Mouse (Mus musculus): ENCODE measurements at regions not wholly inside any gene's neighbourhood (a gene's known extent, or its start where the extent isn't known, plus 50 kb on each side); places are given as distances from the start of the nearest gene placed in this dataset.

GRCm38 (mm10) chr5:149815879-149816278 is 137.8 kb downstream of the B3glct start:
- H3K27me3 ChIP-seq (ENCODE audit: insufficient read depth, low read length): no peaks in the 10 kb centered on the region
- no peaks in the 10 kb centered on the region for H3K36me3 ChIP-seq (replicated peaks)
- no peaks in the 10 kb centered on the region for H3K4me1 ChIP-seq (ENCODE audit: insufficient read depth, low read depth, low read length)
- ATAC-seq (ENCODE audit: extremely low read depth, insufficient number of reproducible peaks, low FRiP score, poor library complexity, severe bottlenecking): no peak
- H3K9me3 ChIP-seq (replicated peaks): peaks cover 73% of the 10 kb centered on the region
- H3K4me3 ChIP-seq (ENCODE audit: low read depth, low read length): no peak overlapping the region
- DNase-seq (ENCODE audit: low spot score): no peak
- no peak for TF ChIP-seq GATA2 (IDR thresholded peaks at IDR 0.05; ENCODE audit: borderline replicate concordance, low read depth, low read length)
- TF ChIP-seq TAL1 (conservative IDR thresholded peaks at IDR 0.05; ENCODE audit: low read depth, low read length): no peak
- TF ChIP-seq CTCF (IDR thresholded peaks at IDR 0.05; ENCODE audit: low read depth, low read length): no peak
- no peak for TF ChIP-seq GATA1 (IDR thresholded peaks at IDR 0.05; ENCODE audit: borderline replicate concordance, low read length)
- no peak for TF ChIP-seq POLR2AphosphoS5 (IDR thresholded peaks at IDR 0.05; ENCODE audit: insufficient replicate concordance, low read depth, low read length)

- H3K4me1 ChIP-seq (ENCODE audit: insufficient read depth, low read depth, low read length): no peaks in the 10 kb centered on the region
- no peak overlapping the region for H3K4me3 ChIP-seq (ENCODE audit: low read depth, low read length)
- H3K9me3 ChIP-seq (replicated peaks): peaks cover 73% of the 10 kb centered on the region
- DNase-seq (ENCODE audit: low spot score) (no peak), ATAC-seq (ENCODE audit: extremely low read depth, insufficient number of reproducible peaks, low FRiP score, poor library complexity, severe bottlenecking) (no peak)
- no peak for TF ChIP-seq GATA1 (IDR thresholded peaks at IDR 0.05; ENCODE audit: borderline replicate concordance, low read length)
- no peak for TF ChIP-seq TAL1 (conservative IDR thresholded peaks at IDR 0.05; ENCODE audit: low read depth, low read length)
- no peaks in the 10 kb centered on the region for H3K27me3 ChIP-seq (ENCODE audit: insufficient read depth, low read length)
- H3K36me3 ChIP-seq (replicated peaks): no peaks in the 10 kb centered on the region
Measured at GRCm38 (mm10) chr5:149818812-149819211, 140.8 kb downstream of the B3glct start.

GRCm38 (mm10) chr5:149823821-149824220 is 145.8 kb downstream of the B3glct start:
- H3K36me3 ChIP-seq (replicated peaks): no peaks in the 10 kb centered on the region
- H3K4me1 ChIP-seq (ENCODE audit: insufficient read depth, low read depth, low read length): no peaks in the 10 kb centered on the region
- TF ChIP-seq CTCF (IDR thresholded peaks at IDR 0.05; ENCODE audit: low read depth, low read length) (no peak), TAL1 (conservative IDR thresholded peaks at IDR 0.05; ENCODE audit: low read depth, low read length) (no peak), GATA1 (IDR thresholded peaks at IDR 0.05; ENCODE audit: borderline replicate concordance, low read length) (no peak), GATA2 (IDR thresholded peaks at IDR 0.05; ENCODE audit: borderline replicate concordance, low read depth, low read length) (no peak), POLR2AphosphoS5 (IDR thresholded peaks at IDR 0.05; ENCODE audit: insufficient replicate concordance, low read depth, low read length) (no peak)
- no peaks in the 10 kb centered on the region for H3K27me3 ChIP-seq (ENCODE audit: insufficient read depth, low read length)
- H3K9me3 ChIP-seq (replicated peaks): peaks cover 58% of the 10 kb centered on the region
- DNase-seq (ENCODE audit: low spot score) (no peak), ATAC-seq (ENCODE audit: extremely low read depth, insufficient number of reproducible peaks, low FRiP score, poor library complexity, severe bottlenecking) (no peak)
- no peak overlapping the region for H3K4me3 ChIP-seq (ENCODE audit: low read depth, low read length)

GRCm38 (mm10) chr5:149827599-149827998 is 149.6 kb downstream of the B3glct start:
- H3K9me3 ChIP-seq (replicated peaks): peaks cover 49% of the 10 kb centered on the region
- no peaks in the 10 kb centered on the region for H3K36me3 ChIP-seq (replicated peaks)
- no peaks in the 10 kb centered on the region for H3K27me3 ChIP-seq (ENCODE audit: insufficient read depth, low read length)
- TF ChIP-seq POLR2AphosphoS5 (IDR thresholded peaks at IDR 0.05; ENCODE audit: insufficient replicate concordance, low read depth, low read length) (no peak), GATA2 (IDR thresholded peaks at IDR 0.05; ENCODE audit: borderline replicate concordance, low read depth, low read length) (no peak), CTCF (IDR thresholded peaks at IDR 0.05; ENCODE audit: low read depth, low read length) (no peak), TAL1 (conservative IDR thresholded peaks at IDR 0.05; ENCODE audit: low read depth, low read length) (no peak)
- DNase-seq (ENCODE audit: low spot score) (no peak), ATAC-seq (ENCODE audit: extremely low read depth, insufficient number of reproducible peaks, low FRiP score, poor library complexity, severe bottlenecking) (no peak)
- H3K4me3 ChIP-seq (ENCODE audit: low read depth, low read length): no peak overlapping the region
- no peaks in the 10 kb centered on the region for H3K4me1 ChIP-seq (ENCODE audit: insufficient read depth, low read depth, low read length)

GRCm38 (mm10) chr5:149831122-149831861 is 153.3 kb downstream of the B3glct start:
- ATAC-seq (ENCODE audit: extremely low read depth, insufficient number of reproducible peaks, low FRiP score, poor library complexity, severe bottlenecking) (no peak), DNase-seq (ENCODE audit: low spot score) (no peak)
- no peaks in the 10 kb centered on the region for H3K4me1 ChIP-seq (ENCODE audit: insufficient read depth, low read depth, low read length)
- H3K36me3 ChIP-seq (replicated peaks): no peaks in the 10 kb centered on the region
- H3K27me3 ChIP-seq (ENCODE audit: insufficient read depth, low read length): no peaks in the 10 kb centered on the region
- no peak for TF ChIP-seq POLR2AphosphoS5 (IDR thresholded peaks at IDR 0.05; ENCODE audit: insufficient replicate concordance, low read depth, low read length)
- TF ChIP-seq TAL1 (conservative IDR thresholded peaks at IDR 0.05; ENCODE audit: low read depth, low read length): no peak
- TF ChIP-seq GATA1 (IDR thresholded peaks at IDR 0.05; ENCODE audit: borderline replicate concordance, low read length): no peak
- TF ChIP-seq GATA2 (IDR thresholded peaks at IDR 0.05; ENCODE audit: borderline replicate concordance, low read depth, low read length): no peak
- no peak for TF ChIP-seq CTCF (IDR thresholded peaks at IDR 0.05; ENCODE audit: low read depth, low read length)
- H3K9me3 ChIP-seq (replicated peaks): peaks cover 51% of the 10 kb centered on the region
- H3K4me3 ChIP-seq (ENCODE audit: low read depth, low read length): no peak overlapping the region

GRCm38 (mm10) chr5:149837379-149837778 is 159.3 kb downstream of the B3glct start:
- no peak for DNase-seq (ENCODE audit: low spot score)
- Histone ChIP-seq H3K36me3 (replicated peaks) (no peaks in the 10 kb centered on the region), H3K4me1 (ENCODE audit: insufficient read depth, low read depth, low read length) (no peaks in the 10 kb centered on the region), H3K4me3 (ENCODE audit: low read depth, low read length) (no peak overlapping the region), H3K27me3 (ENCODE audit: insufficient read depth, low read length) (no peaks in the 10 kb centered on the region), H3K9me3 (replicated peaks) (peaks cover 72% of the 10 kb centered on the region)
- TF ChIP-seq TAL1 (conservative IDR thresholded peaks at IDR 0.05; ENCODE audit: low read depth, low read length): no peak
- no peak for TF ChIP-seq CTCF (IDR thresholded peaks at IDR 0.05; ENCODE audit: low read depth, low read length)
- ATAC-seq (ENCODE audit: extremely low read depth, insufficient number of reproducible peaks, low FRiP score, poor library complexity, severe bottlenecking): no peak

GRCm38 (mm10) chr5:149842491-149842890 is 164.5 kb downstream of the B3glct start:
- Histone ChIP-seq H3K27me3 (ENCODE audit: insufficient read depth, low read length) (no peaks in the 10 kb centered on the region), H3K9me3 (replicated peaks) (peaks cover 74% of the 10 kb centered on the region), H3K36me3 (replicated peaks) (no peaks in the 10 kb centered on the region), H3K4me1 (ENCODE audit: insufficient read depth, low read depth, low read length) (no peaks in the 10 kb centered on the region), H3K4me3 (ENCODE audit: low read depth, low read length) (no peak overlapping the region)
- DNase-seq (ENCODE audit: low spot score): no peak
- no peak for ATAC-seq (ENCODE audit: extremely low read depth, insufficient number of reproducible peaks, low FRiP score, poor library complexity, severe bottlenecking)
- TF ChIP-seq POLR2AphosphoS5 (IDR thresholded peaks at IDR 0.05; ENCODE audit: insufficient replicate concordance, low read depth, low read length) (no peak), GATA1 (IDR thresholded peaks at IDR 0.05; ENCODE audit: borderline replicate concordance, low read length) (no peak), CTCF (IDR thresholded peaks at IDR 0.05; ENCODE audit: low read depth, low read length) (no peak), GATA2 (IDR thresholded peaks at IDR 0.05; ENCODE audit: borderline replicate concordance, low read depth, low read length) (no peak), TAL1 (conservative IDR thresholded peaks at IDR 0.05; ENCODE audit: low read depth, low read length) (no peak)

All from G1E (cell line).